Mouse (Mus musculus): ENCODE data around the gene Shtn1. TPM values are rescaled to one million over a fixed set of nuclear protein-coding genes. Genes with fewer than 3 reads are reported as not detected.

Gene Shtn1
- polyA plus RNA-seq, 1 experiment from 2014 or later, result 2.3 TPM

DNA sequence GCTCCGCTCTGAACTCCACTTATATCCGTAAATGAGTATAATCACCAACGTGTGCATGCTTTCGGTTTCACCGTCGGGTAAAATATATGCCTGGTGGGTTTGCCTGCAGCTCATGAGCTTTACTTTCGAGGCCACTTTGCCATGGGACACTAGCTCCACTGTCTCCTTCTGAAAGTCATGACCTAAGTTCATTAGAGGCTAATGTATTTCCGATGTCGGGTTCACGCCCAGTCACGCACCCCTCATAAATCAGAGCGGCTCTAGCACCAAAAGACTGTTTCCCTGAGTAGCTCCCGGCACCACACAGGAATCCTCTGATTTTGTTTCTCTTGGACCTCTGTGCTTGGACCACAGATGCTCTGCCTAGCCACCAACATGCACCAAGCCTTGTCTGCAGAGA lies 105.1 kb downstream of the Shtn1 start:
- Histone ChIP-seq H3K9ac (ENCODE audit: low read depth, low read length) (no peak overlapping the region), H3K4me2 (replicated peaks; ENCODE audit: low read depth, low read length) (no peak overlapping the region), H3K4me3 (ENCODE audit: low read length) (0 out of 2 replicates have a peak overlapping the region, but pooled peaks have one; percentile 9), H3K4me1 (ENCODE audit: control insufficient read depth, insufficient read depth, low read length) (no peaks in the 10 kb centered on the region), H3K36me3 (ENCODE audit: control insufficient read depth, insufficient read depth, low read length) (no peaks in the 10 kb centered on the region), H3K27ac (ENCODE audit: low read depth, low read length) (no peak overlapping the region), H3K27me3 (ENCODE audit: control insufficient read depth, insufficient read depth, low read length) (peaks cover 15% of the 10 kb centered on the region; the same call in 1 of the 2 replicates), H3K9me3 (ENCODE audit: control insufficient read depth, low read length) (no peaks in the 10 kb centered on the region)
- 19% methylated on average over 13 of the region's 13 CpGs for WGBS
- ATAC-seq (ENCODE audit: low FRiP score, low TSS enrichment), result no peak

DNA sequence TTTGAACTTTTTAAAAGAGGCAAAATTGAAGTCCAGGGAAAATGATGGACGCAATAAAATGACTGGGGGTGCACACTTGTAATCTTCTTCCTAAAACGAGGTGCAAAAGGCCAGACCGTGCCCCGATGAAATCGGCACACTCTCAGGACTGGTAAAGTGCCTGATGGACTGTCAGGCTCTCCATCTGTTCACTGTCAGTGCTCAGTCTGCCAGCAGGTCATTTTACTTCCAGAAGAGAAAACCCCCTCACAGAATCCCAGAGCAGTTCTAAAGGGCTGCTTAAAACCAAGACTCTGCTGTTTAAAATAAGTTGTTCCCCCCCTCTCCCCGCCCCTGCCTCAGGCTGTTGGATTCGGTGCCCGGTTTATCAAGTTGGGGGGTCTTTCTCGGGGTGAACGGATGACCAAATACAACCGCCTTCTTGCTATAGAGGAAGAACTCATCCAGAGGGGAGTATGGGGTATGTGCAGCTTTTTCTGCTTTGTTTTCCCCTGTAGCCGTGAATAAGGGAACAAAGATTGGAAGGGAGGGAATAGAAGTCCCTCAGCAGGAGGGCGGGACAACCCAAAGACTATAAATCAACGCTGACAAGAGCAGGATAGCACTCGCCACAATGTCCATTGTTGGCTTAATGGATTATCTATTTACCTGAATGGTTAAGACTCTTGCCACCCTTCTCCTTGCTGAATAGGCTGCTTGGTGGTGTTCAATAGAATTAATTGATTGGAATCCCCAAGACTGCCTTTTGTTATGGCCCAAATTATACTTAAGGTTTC lies 107.0 kb downstream of the Shtn1 start:
- no peaks in the 10 kb centered on the region for H3K9me3 ChIP-seq (ENCODE audit: control insufficient read depth, low read length)
- H3K27me3 ChIP-seq (ENCODE audit: control insufficient read depth, insufficient read depth, low read length), result peaks cover 15% of the 10 kb centered on the region; the same call in 1 of the 2 replicates
- WGBS, result 39% methylated on average over 15 of the region's 15 CpGs
- no peak overlapping the region for H3K9ac ChIP-seq (ENCODE audit: low read depth, low read length)
- no peak overlapping the region for H3K4me3 ChIP-seq (ENCODE audit: low read length)
- no peaks in the 10 kb centered on the region for H3K36me3 ChIP-seq (ENCODE audit: control insufficient read depth, insufficient read depth, low read length)
- ATAC-seq (ENCODE audit: low FRiP score, low TSS enrichment), result no peak
- H3K4me2 ChIP-seq (replicated peaks; ENCODE audit: low read depth, low read length), result no peak overlapping the region
- H3K4me1 ChIP-seq (ENCODE audit: control insufficient read depth, insufficient read depth, low read length), result no peaks in the 10 kb centered on the region
- no peak overlapping the region for H3K27ac ChIP-seq (ENCODE audit: low read depth, low read length)

DNA sequence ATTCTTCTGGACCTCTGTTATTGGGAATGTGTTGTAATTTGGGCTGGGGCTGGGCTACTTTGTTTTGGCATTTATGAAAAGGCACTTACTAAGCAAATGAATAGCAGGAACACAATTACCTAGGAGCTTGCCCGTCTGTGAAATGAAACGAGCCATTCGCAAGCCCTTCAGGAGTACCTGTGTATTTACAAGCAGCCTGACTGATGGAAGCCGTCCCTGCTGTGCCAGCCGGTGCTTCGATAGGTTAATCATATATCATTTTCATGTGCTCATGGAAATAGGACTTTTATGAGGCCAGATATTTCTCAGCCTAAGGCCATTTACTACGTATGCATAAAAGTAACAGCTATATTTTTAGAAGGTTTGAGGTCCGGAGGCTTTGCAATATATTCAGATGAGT lies 112.9 kb downstream of the Shtn1 start:
- Histone ChIP-seq H3K9me3 (ENCODE audit: control insufficient read depth, low read length) (no peaks in the 10 kb centered on the region), H3K4me1 (ENCODE audit: control insufficient read depth, insufficient read depth, low read length) (no peaks in the 10 kb centered on the region), H3K27ac (ENCODE audit: low read depth, low read length) (no peak overlapping the region), H3K9ac (ENCODE audit: low read depth, low read length) (no peak overlapping the region), H3K36me3 (ENCODE audit: control insufficient read depth, insufficient read depth, low read length) (no peaks in the 10 kb centered on the region), H3K4me3 (ENCODE audit: low read length) (no peak overlapping the region), H3K27me3 (ENCODE audit: control insufficient read depth, insufficient read depth, low read length) (peaks cover 6% of the 10 kb centered on the region), H3K4me2 (replicated peaks; ENCODE audit: low read depth, low read length) (no peak overlapping the region)
- no peak for ATAC-seq (ENCODE audit: low FRiP score, low TSS enrichment)
- 59% methylated on average over 8 of the region's 8 CpGs for WGBS

DNA sequence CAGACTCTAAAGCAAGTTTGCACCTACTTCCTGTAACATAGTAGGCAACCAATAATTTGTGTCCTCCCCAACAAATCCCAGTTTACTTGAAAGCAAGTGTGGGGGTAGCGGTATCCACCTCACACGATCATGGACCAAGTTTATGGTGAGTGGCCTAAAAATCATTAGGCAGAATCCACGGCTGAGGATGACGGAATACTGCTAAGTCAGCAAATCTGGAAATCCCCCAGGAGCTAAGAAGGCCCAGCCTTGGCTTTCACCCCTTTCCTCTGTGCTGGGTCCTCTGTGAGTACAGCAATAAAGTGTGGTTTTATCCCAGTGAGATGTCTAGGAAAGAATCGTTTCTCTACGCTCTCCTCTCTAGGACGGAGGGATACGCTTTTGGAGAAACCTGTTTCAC lies 121.1 kb downstream of the Shtn1 start:
- Histone ChIP-seq H3K27ac (ENCODE audit: low read depth, low read length) (no peak overlapping the region), H3K27me3 (ENCODE audit: control insufficient read depth, insufficient read depth, low read length) (no peaks in the 10 kb centered on the region; the same call in none of the 2 replicates), H3K9me3 (ENCODE audit: control insufficient read depth, low read length) (no peaks in the 10 kb centered on the region), H3K4me3 (ENCODE audit: low read length) (no peak overlapping the region), H3K4me1 (ENCODE audit: control insufficient read depth, insufficient read depth, low read length) (no peaks in the 10 kb centered on the region), H3K9ac (ENCODE audit: low read depth, low read length) (no peak overlapping the region), H3K36me3 (ENCODE audit: control insufficient read depth, insufficient read depth, low read length) (no peaks in the 10 kb centered on the region), H3K4me2 (replicated peaks; ENCODE audit: low read depth, low read length) (no peak overlapping the region)
- WGBS, result 87% methylated on average over 8 of the region's 8 CpGs
- no peak for ATAC-seq (ENCODE audit: low FRiP score, low TSS enrichment)

DNA sequence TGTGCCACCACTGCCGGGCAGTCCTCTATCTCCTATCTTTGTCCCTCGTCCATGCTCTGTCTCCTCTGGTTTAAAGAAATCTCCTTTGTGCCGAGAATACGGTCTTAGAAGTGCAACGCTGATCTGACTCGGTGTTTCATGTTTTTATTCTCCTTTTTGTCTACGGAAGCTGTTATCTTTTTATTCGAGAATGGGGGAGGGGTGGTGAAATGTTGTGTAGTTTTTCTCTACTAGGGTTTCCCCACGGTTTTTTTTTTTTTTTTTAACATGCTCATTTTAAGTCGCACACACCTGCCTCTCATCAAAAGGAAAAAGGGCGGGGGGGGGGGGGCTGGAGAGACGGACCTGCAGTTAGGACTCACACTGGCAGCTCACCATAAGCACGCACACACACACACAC lies 123.7 kb downstream of the Shtn1 start:
- Histone ChIP-seq H3K36me3 (ENCODE audit: control insufficient read depth, insufficient read depth, low read length) (no peaks in the 10 kb centered on the region), H3K27me3 (ENCODE audit: control insufficient read depth, insufficient read depth, low read length) (no peaks in the 10 kb centered on the region; the same call in 1 of the 2 replicates), H3K4me3 (ENCODE audit: low read length) (no peak overlapping the region), H3K4me1 (ENCODE audit: control insufficient read depth, insufficient read depth, low read length) (no peaks in the 10 kb centered on the region), H3K4me2 (replicated peaks; ENCODE audit: low read depth, low read length) (no peak overlapping the region), H3K9ac (ENCODE audit: low read depth, low read length) (no peak overlapping the region), H3K9me3 (ENCODE audit: control insufficient read depth, low read length) (no peaks in the 10 kb centered on the region), H3K27ac (ENCODE audit: low read depth, low read length) (no peak overlapping the region)
- 72% methylated on average over 13 of the region's 13 CpGs for WGBS
- ATAC-seq (ENCODE audit: low FRiP score, low TSS enrichment), result no peak

DNA sequence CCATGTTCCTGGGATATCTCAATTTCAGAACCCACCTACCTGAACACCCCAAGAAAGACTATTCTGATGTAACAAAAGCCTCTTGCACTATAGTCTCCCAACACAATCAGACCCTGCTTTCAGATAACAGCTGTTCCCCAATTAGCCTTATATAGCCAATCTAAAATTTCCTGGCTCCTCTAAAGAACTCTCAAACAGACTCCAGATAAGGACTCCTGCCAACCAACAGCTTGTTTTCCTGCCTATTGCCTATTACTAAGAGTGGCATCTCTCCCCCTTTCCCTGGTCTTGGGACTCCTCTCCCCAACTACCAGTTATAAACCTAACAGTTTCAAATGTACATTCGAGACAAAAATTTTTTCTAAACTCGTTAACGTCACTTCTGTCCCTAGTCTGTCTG lies 124.4 kb downstream of the Shtn1 start:
- Histone ChIP-seq H3K4me2 (replicated peaks; ENCODE audit: low read depth, low read length) (no peak overlapping the region), H3K4me1 (ENCODE audit: control insufficient read depth, insufficient read depth, low read length) (no peaks in the 10 kb centered on the region), H3K9ac (ENCODE audit: low read depth, low read length) (no peak overlapping the region), H3K27ac (ENCODE audit: low read depth, low read length) (no peak overlapping the region), H3K27me3 (ENCODE audit: control insufficient read depth, insufficient read depth, low read length) (no peaks in the 10 kb centered on the region; the same call in 1 of the 2 replicates), H3K4me3 (ENCODE audit: low read length) (no peak overlapping the region), H3K36me3 (ENCODE audit: control insufficient read depth, insufficient read depth, low read length) (no peaks in the 10 kb centered on the region), H3K9me3 (ENCODE audit: control insufficient read depth, low read length) (no peaks in the 10 kb centered on the region)
- ATAC-seq (ENCODE audit: low FRiP score, low TSS enrichment), result no peak
- 88% methylated on average over 3 of the region's 3 CpGs for WGBS

DNA sequence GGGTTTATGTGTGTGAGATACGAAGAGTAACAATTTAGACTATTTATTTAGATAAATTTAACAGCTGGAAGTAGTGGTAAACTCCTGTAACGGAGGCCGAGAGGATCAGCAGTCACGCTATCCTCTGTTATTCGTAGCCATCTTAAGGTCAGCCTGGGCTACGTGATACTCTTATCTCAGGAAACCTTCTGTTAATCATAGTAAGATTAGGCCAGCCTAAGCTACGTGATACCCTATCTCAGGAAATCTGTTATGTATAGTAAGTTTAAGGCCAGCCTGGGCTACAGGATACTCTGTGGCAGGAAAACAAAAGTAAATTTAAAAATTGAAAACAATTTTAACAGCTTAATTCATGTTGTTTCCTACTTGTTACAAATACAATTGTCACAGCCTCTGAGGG lies 129.9 kb downstream of the Shtn1 start:
- peaks cover 11% of the 10 kb centered on the region; the same call in 1 of the 2 replicates for H3K4me1 ChIP-seq (ENCODE audit: control insufficient read depth, insufficient read depth, low read length)
- 83% methylated on average over 7 of the region's 7 CpGs for WGBS
- H3K27ac ChIP-seq (ENCODE audit: low read depth, low read length), result no peak overlapping the region

DNA sequence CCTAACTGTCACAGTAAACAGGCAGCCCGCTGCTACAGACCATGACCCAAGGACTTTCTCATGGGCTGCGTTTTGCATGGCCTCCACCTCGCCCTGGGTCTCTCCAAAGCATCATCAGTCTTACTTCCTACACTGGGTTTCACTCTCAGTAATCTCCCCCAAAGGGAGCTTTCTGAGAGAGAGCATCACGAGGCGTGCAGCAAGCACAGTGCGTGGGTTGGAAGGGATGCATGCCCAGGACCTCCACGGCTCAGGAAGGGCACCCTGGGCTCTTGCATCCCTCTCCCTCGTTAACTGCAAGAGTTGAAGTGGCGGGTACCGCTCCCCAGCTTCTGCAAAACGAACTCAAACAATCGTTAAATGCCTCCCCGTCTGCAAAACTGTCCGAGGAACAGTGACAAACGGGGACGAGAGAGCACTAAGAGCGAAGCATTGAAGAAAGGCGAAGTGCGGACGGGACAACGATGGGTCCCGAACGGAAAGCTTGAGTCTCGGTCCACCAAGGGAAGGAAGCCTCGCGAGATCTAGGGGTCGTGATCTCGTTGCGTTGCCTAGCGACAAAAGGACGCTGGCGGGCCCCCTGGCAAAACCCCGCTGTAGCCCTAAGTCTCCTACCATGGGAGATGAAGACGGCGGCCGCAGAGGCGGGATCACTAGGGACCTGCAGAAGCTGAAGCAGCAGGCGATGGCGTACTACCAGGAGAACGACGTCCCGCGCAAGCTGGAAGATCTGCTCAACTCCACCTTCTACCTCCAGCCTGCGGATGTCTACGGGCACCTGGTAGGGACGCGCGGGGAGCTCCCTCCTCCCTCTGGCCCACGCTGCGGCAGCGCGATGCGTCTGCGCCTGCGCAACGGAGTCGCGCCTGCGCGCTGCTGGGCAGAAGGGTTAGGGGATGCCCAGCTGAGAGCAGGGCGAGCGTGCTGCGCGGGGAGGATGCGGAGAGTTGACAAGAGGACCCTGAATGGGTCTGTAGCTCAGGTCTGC lies 132.8 kb downstream of the Shtn1 start, which contains the start of the genes Eno4 and Hspa12a:
Gene Eno4 (plus strand): TSS at position 585 of the 988 bp plus-strand sequence.
Gene Hspa12a (minus strand): TSS at position 814 of the 988 bp plus-strand sequence.
- peak; percentile 97 for ATAC-seq (ENCODE audit: low FRiP score, low TSS enrichment)
- under 1% methylated on average over 58 of the region's 65 CpGs for WGBS
- Histone ChIP-seq H3K27ac (ENCODE audit: low read depth, low read length) (peak within 1 kb of the TSS; percentile 44; the same call in 1 of the 2 replicates), H3K4me3 (ENCODE audit: low read length) (peak within 1 kb of the TSS; percentile 56), H3K9ac (ENCODE audit: low read depth, low read length) (peak within 1 kb of the TSS; percentile 67), H3K4me2 (replicated peaks; ENCODE audit: low read depth, low read length) (peak within 1 kb of the TSS; percentile 95), H3K27me3 (ENCODE audit: control insufficient read depth, insufficient read depth, low read length) (peaks cover 4% of the 10 kb centered on the region; the same call in 1 of the 2 replicates), H3K9me3 (ENCODE audit: control insufficient read depth, low read length) (no peaks in the 10 kb centered on the region), H3K4me1 (ENCODE audit: control insufficient read depth, insufficient read depth, low read length) (peaks cover 11% of the 10 kb centered on the region; the same call in 1 of the 2 replicates), H3K36me3 (ENCODE audit: control insufficient read depth, insufficient read depth, low read length) (no peaks in the 10 kb centered on the region)

More for the DNA sequence above, 129.9 kb downstream of the Shtn1 start:
- no peak overlapping the region for H3K9ac ChIP-seq (ENCODE audit: low read depth, low read length)
- H3K27me3 ChIP-seq (ENCODE audit: control insufficient read depth, insufficient read depth, low read length), result peaks cover 4% of the 10 kb centered on the region; the same call in 1 of the 2 replicates
- no peaks in the 10 kb centered on the region for H3K9me3 ChIP-seq (ENCODE audit: control insufficient read depth, low read length)
- no peaks in the 10 kb centered on the region for H3K36me3 ChIP-seq (ENCODE audit: control insufficient read depth, insufficient read depth, low read length)
- no peak overlapping the region for H3K4me2 ChIP-seq (replicated peaks; ENCODE audit: low read depth, low read length)
- no peak overlapping the region for H3K4me3 ChIP-seq (ENCODE audit: low read length)
- no peak for ATAC-seq (ENCODE audit: low FRiP score, low TSS enrichment)
